Mouse (Mus musculus) kidney, embryonic 16.5 days (tissue): ENCODE measurements around the gene Ntrk1. TPM values are rescaled to one million over a fixed set of nuclear protein-coding genes. Genes with fewer than 3 reads are reported as not detected.
A peak's percentile ranks its signal among the peaks of the same experiment; 100 is the strongest.
"Not testable (repeated sequence)": the region's sequence is repeated elsewhere in the genome, so short reads cannot be mapped to it uniquely, and the experiment has no call there.

Experiments
- ATAC-seq: fragments of 200-750 bp; cut with Nextera tagmentation; 2 replicates; pipeline ENCODE4 v1.8.0; 2017; ENCODE audit warnings: moderate TSS enrichment; ENCODE audit not compliant: low FRiP score, low TSS enrichment
- H3K27ac ChIP-seq: fragments of 300-500 bp; sonication (generic); 2 replicates; pipeline ENCODE4 v1.5.1; 2014; ENCODE audit warnings: low read length
- H3K27me3 ChIP-seq: fragments of 300-500 bp; sonication (generic); 2 replicates; pipeline ENCODE4 v1.6.1; 2014; ENCODE audit warnings: low read length, control low read depth, mixed read lengths; ENCODE audit not compliant: insufficient read depth
- H3K36me3 ChIP-seq: fragments of 300-500 bp; sonication (generic); 2 replicates; pipeline ENCODE4 v1.6.1; 2014; ENCODE audit warnings: low read length, control low read depth, mixed read lengths; ENCODE audit not compliant: insufficient read depth
- H3K4me1 ChIP-seq: fragments of 300-500 bp; sonication (generic); 2 replicates; pipeline ENCODE4 v1.6.1; 2014; ENCODE audit warnings: low read length, control low read depth, mixed read lengths; ENCODE audit not compliant: insufficient read depth
- H3K4me2 ChIP-seq: fragments of 300-500 bp; sonication (generic); replicated peaks from 2 replicates; pipeline ENCODE4 v1.6.1; 2014; ENCODE audit warnings: low read depth, low read length
- H3K4me3 ChIP-seq: fragments of 300-500 bp; sonication (generic); 2 replicates; pipeline ENCODE4 v1.5.1; 2014; ENCODE audit warnings: mild to moderate bottlenecking, low read length
- H3K9ac ChIP-seq: fragments of 300-500 bp; sonication (generic); replicated peaks from 2 replicates; pipeline ENCODE4 v1.6.1; 2014; ENCODE audit warnings: low read length
- H3K9me3 ChIP-seq: fragments of 300-500 bp; sonication (generic); 2 replicates; pipeline ENCODE4 v1.6.1; 2016; ENCODE audit warnings: low read length, control low read depth
- WGBS: fragments of 180-500 bp; shearing (Covaris S2); extraction: QIAGEN DNeasy Blood & Tissue Kit; methylation state at CpG from one replicate; pipeline ENCODE4 v1.1.7; 2014; 5-methylcytosine and 5-hydroxymethylcytosine counted together
- polyA plus RNA-seq: library from polyadenylated mRNA; unstranded; fragments of >200 nt; fragmentation: Nextera tagmentation; extraction: Ambion mirVana; gene quantifications from 2 replicates; pipeline ENCODE4 v1.2.1, GENCODE M21; 2015

Ntrk1 gene
- polyA plus RNA-seq, result 6.1 and 6.4 TPM in 2 replicates

- peaks cover 92% of the 10 kb centered on the region for H3K27me3 ChIP-seq
- peak within 1 kb of the TSS; percentile 36 for H3K9ac ChIP-seq
Measured at GRCm38 (mm10) chr3:87794922-87795325, at the start of gene Ntrk1. TSS of gene Ntrk1 (minus strand) at chr3:87795162.

GRCm38 (mm10) chr3:87840858-87841257 is 45.9 kb upstream of the Ntrk1 start:
- H3K4me2 ChIP-seq, result no peak overlapping the region
- no peaks in the 10 kb centered on the region for H3K27me3 ChIP-seq
- H3K4me1 ChIP-seq, result no peaks in the 10 kb centered on the region
- no peak overlapping the region for H3K27ac ChIP-seq
- no peaks in the 10 kb centered on the region for H3K9me3 ChIP-seq
- ATAC-seq, result no peak
- no peak overlapping the region for H3K4me3 ChIP-seq
- no peaks in the 10 kb centered on the region for H3K36me3 ChIP-seq
- no peak overlapping the region for H3K9ac ChIP-seq

More at GRCm38 (mm10) chr3:87794922-87795325, at the start of gene Ntrk1:
- Histone ChIP-seq H3K4me3 (peak within 1 kb of the TSS; percentile 38), H3K4me1 (peaks cover 33% of the 10 kb centered on the region), H3K36me3 (no peaks in the 10 kb centered on the region), H3K9me3 (no peaks in the 10 kb centered on the region), H3K27ac (no peak within 1 kb of the TSS), H3K4me2 (peak within 1 kb of the TSS; percentile 51)
- ATAC-seq, result peak; percentile 50; the same call in 1 of the 2 replicates
- under 1% methylated on average over 44 of the region's 47 CpGs for WGBS

GRCm38 (mm10) chr3:87838622-87839021 is 43.7 kb upstream of the Ntrk1 start:
- 2% methylated on average over 4 of the region's 4 CpGs for WGBS
- no peaks in the 10 kb centered on the region for H3K9me3 ChIP-seq
- H3K4me1 ChIP-seq, result no peaks in the 10 kb centered on the region
- no peak overlapping the region for H3K4me3 ChIP-seq
- no peak overlapping the region for H3K27ac ChIP-seq
- no peak overlapping the region for H3K4me2 ChIP-seq
- 0 out of 2 replicates have a peak, but pooled peaks have one; percentile 39 for ATAC-seq
- H3K9ac ChIP-seq, result no peak overlapping the region
- H3K36me3 ChIP-seq, result no peaks in the 10 kb centered on the region
- H3K27me3 ChIP-seq, result no peaks in the 10 kb centered on the region

- 68% methylated on average over 5 of the region's 5 CpGs for WGBS
- H3K4me1 ChIP-seq, result no peaks in the 10 kb centered on the region
- no peaks in the 10 kb centered on the region for H3K27me3 ChIP-seq
- no peak overlapping the region for H3K4me3 ChIP-seq
- no peak for ATAC-seq
- H3K9ac ChIP-seq, result no peak overlapping the region
- no peak overlapping the region for H3K27ac ChIP-seq
- no peaks in the 10 kb centered on the region for H3K9me3 ChIP-seq
- no peaks in the 10 kb centered on the region for H3K36me3 ChIP-seq
- H3K4me2 ChIP-seq, result no peak overlapping the region
Measured at GRCm38 (mm10) chr3:87833482-87833881, 38.5 kb upstream of the Ntrk1 start.

- no peak overlapping the region for H3K9ac ChIP-seq
- no peak overlapping the region for H3K4me3 ChIP-seq
- H3K4me1 ChIP-seq, result no peaks in the 10 kb centered on the region
- no peak overlapping the region for H3K4me2 ChIP-seq
- H3K27ac ChIP-seq, result no peak overlapping the region
- no peaks in the 10 kb centered on the region for H3K9me3 ChIP-seq
- WGBS, result 83% methylated on average over 7 of the region's 7 CpGs
- no peak for ATAC-seq
- H3K36me3 ChIP-seq, result no peaks in the 10 kb centered on the region
- no peaks in the 10 kb centered on the region for H3K27me3 ChIP-seq
Measured at GRCm38 (mm10) chr3:87832109-87832859, 37.3 kb upstream of the Ntrk1 start.

- Histone ChIP-seq H3K4me3 (no peak overlapping the region), H3K9ac (no peak overlapping the region), H3K27ac (no peak overlapping the region), H3K4me2 (no peak overlapping the region), H3K4me1 (no peaks in the 10 kb centered on the region), H3K9me3 (no peaks in the 10 kb centered on the region), H3K36me3 (no peaks in the 10 kb centered on the region), H3K27me3 (no peaks in the 10 kb centered on the region)
- no peak for ATAC-seq
- 52% methylated on average over 10 of the region's 10 CpGs for WGBS
Measured at GRCm38 (mm10) chr3:87829025-87829424, 34.1 kb upstream of the Ntrk1 start.

GRCm38 (mm10) chr3:87828435-87828834 is 33.5 kb upstream of the Ntrk1 start:
- Histone ChIP-seq H3K9ac (no peak overlapping the region), H3K36me3 (no peaks in the 10 kb centered on the region), H3K27me3 (no peaks in the 10 kb centered on the region), H3K4me3 (no peak overlapping the region), H3K4me1 (no peaks in the 10 kb centered on the region), H3K27ac (no peak overlapping the region), H3K4me2 (no peak overlapping the region), H3K9me3 (no peaks in the 10 kb centered on the region)
- WGBS, result 46% methylated on average over 4 of the region's 4 CpGs
- no peak for ATAC-seq

GRCm38 (mm10) chr3:87824206-87824605 is 29.2 kb upstream of the Ntrk1 start, which contains the start of gene Pear1:
TSS of gene Pear1 (minus strand) at chr3:87824306.
- H3K27ac ChIP-seq, H3K4me1 ChIP-seq, H3K4me3 ChIP-seq, H3K9ac ChIP-seq, ATAC-seq, H3K36me3 ChIP-seq, H3K27me3 ChIP-seq, H3K4me2 ChIP-seq, H3K9me3 ChIP-seq: not testable (repeated sequence)
- WGBS, result 71% methylated on average over 1 of the region's 1 CpGs

- H3K4me3 ChIP-seq, result no peak overlapping the region
- no peaks in the 10 kb centered on the region for H3K9me3 ChIP-seq
- H3K27ac ChIP-seq, result no peak overlapping the region
- H3K4me2 ChIP-seq, result no peak overlapping the region
- no peak for ATAC-seq
- H3K27me3 ChIP-seq, result peaks cover 7% of the 10 kb centered on the region; the same call in 1 of the 2 replicates
- WGBS, result 65% methylated on average over 12 of the region's 12 CpGs
- no peak overlapping the region for H3K9ac ChIP-seq
- peaks cover 18% of the 10 kb centered on the region for H3K4me1 ChIP-seq
- no peaks in the 10 kb centered on the region for H3K36me3 ChIP-seq
Measured at GRCm38 (mm10) chr3:87818226-87818625, 23.3 kb upstream of the Ntrk1 start.

- peak; percentile 50; the same call in 1 of the 2 replicates for ATAC-seq
- H3K4me3 ChIP-seq, result no peak overlapping the region
- H3K36me3 ChIP-seq, result no peaks in the 10 kb centered on the region
- H3K9ac ChIP-seq, result 0 out of 2 replicates have a peak overlapping the region, but pooled peaks have one; percentile 19
- no peaks in the 10 kb centered on the region for H3K9me3 ChIP-seq
- H3K27ac ChIP-seq, result no peak overlapping the region
- H3K4me1 ChIP-seq, result peaks cover 18% of the 10 kb centered on the region
- no peak overlapping the region for H3K4me2 ChIP-seq
- peaks cover 15% of the 10 kb centered on the region; the same call in 1 of the 2 replicates for H3K27me3 ChIP-seq
- 5% methylated on average over 12 of the region's 12 CpGs for WGBS
Measured at GRCm38 (mm10) chr3:87816646-87817093, 21.7 kb upstream of the Ntrk1 start.
